22 mouse cellular contexts compared by ENCODE assay signal in genomic region chr11:6692341-6692740, GRCm38 (mm10). TPM values are rescaled to one million over a fixed set of nuclear protein-coding genes. Genes with fewer than 3 reads are reported as not detected.
"Had no signal": no experiment of that assay in that cellular context is flagged by ENCODE, and none has a peak within 500 bp of the region (broad histone marks: within the 10 kb centered on the region; RNA-seq: fewer than 3 reads in every experiment).

No protein-coding gene starts in this region.

- ATAC-seq: midbrain, embryonic 16.5 days had no signal

- H3K4me1 ChIP-seq: midbrain, embryonic 10.5 days; midbrain, embryonic 12.5 days; neural tube, embryonic 15.5 days; stomach, embryonic 15.5 days had no signal

- H3K36me3 ChIP-seq: midbrain, embryonic 10.5 days; midbrain, embryonic 12.5 days; neural tube, embryonic 13.5 days; neural tube, embryonic 15.5 days; stomach, embryonic 15.5 days had no signal

- H3K4me3 ChIP-seq: midbrain, embryonic 10.5 days; midbrain, embryonic 12.5 days; myocyte; neural tube, embryonic 13.5 days; neural tube, embryonic 15.5 days; stomach, embryonic 15.5 days had no signal

- H3K9ac ChIP-seq: lung, embryonic 14.5 days; midbrain, embryonic 12.5 days; neural tube, embryonic 13.5 days; neural tube, embryonic 15.5 days; stomach, embryonic 15.5 days had no signal

- H3K27me3 ChIP-seq: midbrain, embryonic 12.5 days; neural tube, embryonic 13.5 days; neural tube, embryonic 15.5 days; stomach, embryonic 15.5 days had no signal

- H3K27ac ChIP-seq: midbrain, embryonic 10.5 days; midbrain, embryonic 12.5 days; neural tube, embryonic 13.5 days; neural tube, embryonic 15.5 days; stomach, embryonic 15.5 days; stomach, postnatal 0 days had no signal

- H3K9me3 ChIP-seq: midbrain, embryonic 10.5 days; midbrain, embryonic 12.5 days; neural tube, embryonic 13.5 days; neural tube, embryonic 15.5 days; stomach, embryonic 15.5 days had no signal

- H3K4me2 ChIP-seq: lung, embryonic 14.5 days; midbrain, embryonic 12.5 days; neural tube, embryonic 13.5 days; neural tube, embryonic 15.5 days; stomach, embryonic 15.5 days had no signal

- DNase-seq: lung, adult 18-20 months; lung, embryonic 14.5 days; lung, postnatal 10 days; lung, postnatal 4 days; midbrain, embryonic 14.5 days; right cerebral cortex, postnatal 14 days; thymus, adult 18-20 months; thymus, postnatal 14 days; thymus, postnatal 36 days had no signal

RNA-seq across cellular contexts. Expression of gene Ramp3, which starts 34.0 kb away (rescaled TPM):
- total RNA-seq: megakaryocyte-erythroid progenitor cell, adult 5-6 weeks had no signal

RNA-seq across cellular contexts. Expression of gene Wap, which starts 53.9 kb away (rescaled TPM):
- total RNA-seq: megakaryocyte, adult 5-6 weeks; megakaryocyte-erythroid progenitor cell, adult 5-6 weeks had no signal
- polyA plus RNA-seq: lung, embryonic 14.5 days; lung, embryonic 16.5 days; midbrain, embryonic 10.5 days; midbrain, embryonic 12.5 days; midbrain, embryonic 14.5 days; midbrain, embryonic 16.5 days; myocyte; neural tube, embryonic 11.5 days; neural tube, embryonic 13.5 days; neural tube, embryonic 15.5 days; spleen, adult 2 months; stomach, embryonic 15.5 days had no signal
